Mouse (Mus musculus) splenic B cell, adult 2 months (primary cell): Measurements from ENCODE around the gene Kcnma1.

Source experiments
- DNase-seq: peaks from one replicate; pipeline ENCODE4 v3.0.0-alpha.2; 2011; ENCODE audit warnings: low read depth, low spot score
- H3K27me3 ChIP-seq: 2 replicates; pipeline ENCODE4 v1.6.1; 2012; ENCODE audit warnings: mild to moderate bottlenecking, low read length, moderate library complexity, mixed read lengths; ENCODE audit not compliant: control insufficient read depth, poor library complexity, insufficient read depth, severe bottlenecking
- H3K36me3 ChIP-seq: 2 replicates; pipeline ENCODE4 v1.6.1; 2012; ENCODE audit warnings: mild to moderate bottlenecking, low read length, moderate library complexity, mixed read lengths; ENCODE audit not compliant: control insufficient read depth, poor library complexity, insufficient read depth, severe bottlenecking

The Kcnma1 gene

GRCm38 (mm10) chr14:23531735-23532525 is 482.4 kb downstream of the Kcnma1 start:
- DNase-seq: no peak
- Histone ChIP-seq H3K27me3 (no peaks in the 10 kb centered on the region), H3K36me3 (no peaks in the 10 kb centered on the region)

DNA sequence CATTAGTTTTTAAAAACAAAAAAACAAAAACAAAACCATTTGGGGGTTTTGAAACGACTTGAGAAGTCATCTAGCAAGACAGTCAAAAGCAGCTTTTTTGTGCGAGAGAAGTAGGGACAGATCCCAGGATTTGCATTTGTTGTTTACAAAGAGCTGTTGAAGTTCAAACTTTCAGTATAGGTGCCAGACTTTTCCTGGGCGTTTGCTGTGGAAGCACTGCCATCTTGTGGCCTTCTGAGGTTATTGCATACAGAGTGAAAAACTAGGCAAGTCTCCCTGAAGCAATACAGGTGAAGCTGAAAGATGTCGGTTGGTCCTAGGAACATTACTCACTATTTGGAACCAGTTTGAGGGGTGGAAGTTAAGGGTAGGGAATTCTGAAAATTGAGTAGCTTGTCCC is 484.6 kb downstream of the Kcnma1 start:
- peak; percentile 20 for DNase-seq
- H3K27me3 ChIP-seq: no peaks in the 10 kb centered on the region
- H3K36me3 ChIP-seq: no peaks in the 10 kb centered on the region

GRCm38 (mm10) chr14:23529229-23529628 is 485.1 kb downstream of the Kcnma1 start:
- no peak for DNase-seq
- Histone ChIP-seq H3K27me3 (no peaks in the 10 kb centered on the region), H3K36me3 (no peaks in the 10 kb centered on the region)

DNA sequence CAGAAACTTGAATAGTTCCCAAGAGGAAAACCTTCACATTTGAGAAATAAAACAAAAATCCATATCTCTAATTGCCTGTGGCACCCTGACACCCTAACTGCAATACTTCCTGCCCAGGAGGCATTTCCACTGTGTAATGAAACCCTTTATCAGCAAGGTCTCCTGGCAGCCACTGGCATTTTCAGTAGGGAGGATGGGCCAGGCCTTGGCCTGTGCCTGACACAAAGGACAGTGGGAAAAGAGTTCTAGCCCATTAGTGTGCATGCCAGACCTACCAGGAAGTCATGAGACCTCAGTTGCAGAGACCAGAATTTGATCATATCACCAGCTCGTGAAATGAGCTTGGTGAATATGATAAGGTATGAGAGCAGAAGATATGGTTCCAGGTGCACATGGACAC is 488.4 kb downstream of the Kcnma1 start:
- no peaks in the 10 kb centered on the region for H3K36me3 ChIP-seq
- DNase-seq: no peak
- no peaks in the 10 kb centered on the region for H3K27me3 ChIP-seq

- no peaks in the 10 kb centered on the region for H3K27me3 ChIP-seq
- DNase-seq: no peak
- H3K36me3 ChIP-seq: no peaks in the 10 kb centered on the region
Observed at GRCm38 (mm10) chr14:23523825-23524491, 490.3 kb downstream of the Kcnma1 start.

DNA sequence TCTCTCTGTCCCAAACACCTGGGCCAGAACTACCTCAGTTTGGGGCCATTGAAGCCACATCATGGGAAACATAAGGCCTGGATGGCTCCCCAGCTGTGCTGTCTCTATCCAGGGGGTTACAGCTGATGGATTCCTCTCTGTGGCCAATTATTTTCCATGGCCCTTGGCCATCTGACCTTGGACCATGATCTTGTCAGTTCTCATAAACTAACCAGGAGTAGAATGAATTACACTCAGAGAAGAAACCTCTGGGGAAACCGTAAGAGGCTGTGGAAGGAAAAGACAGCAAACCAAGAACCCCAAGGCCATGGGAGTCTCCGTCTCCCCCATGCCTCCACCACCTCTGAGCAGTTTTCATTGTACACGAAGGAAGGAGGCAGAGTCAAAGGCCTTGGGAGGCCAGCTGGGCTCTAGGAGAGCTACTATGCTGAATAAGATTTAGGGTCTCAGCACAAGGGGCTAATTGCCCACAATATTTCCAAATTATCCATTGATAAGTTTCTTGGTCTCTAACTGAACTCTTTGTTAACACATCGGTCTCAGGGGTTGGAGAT is 491.6 kb downstream of the Kcnma1 start:
- Histone ChIP-seq H3K27me3 (no peaks in the 10 kb centered on the region), H3K36me3 (no peaks in the 10 kb centered on the region)
- DNase-seq: no peak

DNA sequence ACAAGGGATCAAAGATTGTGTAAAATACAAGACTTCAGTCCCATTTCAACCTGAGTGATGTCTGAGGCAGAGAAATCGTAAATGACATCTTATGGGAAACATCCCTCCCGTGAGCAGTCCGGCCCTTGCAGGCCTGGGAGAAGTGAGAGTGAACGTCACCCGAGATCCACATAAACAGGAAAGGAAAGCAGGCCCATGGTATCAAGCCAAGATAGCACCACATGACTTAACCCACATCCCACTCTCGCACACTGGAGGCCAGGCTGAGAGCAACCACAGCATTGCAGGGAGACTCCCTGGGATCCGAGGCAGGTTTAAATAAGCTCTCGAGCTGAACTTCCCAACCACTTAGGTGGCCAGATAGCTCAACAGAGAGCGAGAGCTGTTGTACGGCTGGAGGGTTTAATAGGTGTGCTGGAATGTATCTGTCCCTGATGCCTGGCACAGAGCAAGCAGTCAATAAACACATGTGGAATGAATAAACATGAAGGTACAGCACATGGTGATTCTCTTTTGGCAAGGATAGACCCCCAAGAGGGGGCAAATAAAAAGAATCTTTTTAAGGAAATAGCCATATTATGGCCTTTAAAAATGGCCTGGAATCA is 493.1 kb downstream of the Kcnma1 start:
- Histone ChIP-seq H3K27me3 (no peaks in the 10 kb centered on the region), H3K36me3 (no peaks in the 10 kb centered on the region)

DNA sequence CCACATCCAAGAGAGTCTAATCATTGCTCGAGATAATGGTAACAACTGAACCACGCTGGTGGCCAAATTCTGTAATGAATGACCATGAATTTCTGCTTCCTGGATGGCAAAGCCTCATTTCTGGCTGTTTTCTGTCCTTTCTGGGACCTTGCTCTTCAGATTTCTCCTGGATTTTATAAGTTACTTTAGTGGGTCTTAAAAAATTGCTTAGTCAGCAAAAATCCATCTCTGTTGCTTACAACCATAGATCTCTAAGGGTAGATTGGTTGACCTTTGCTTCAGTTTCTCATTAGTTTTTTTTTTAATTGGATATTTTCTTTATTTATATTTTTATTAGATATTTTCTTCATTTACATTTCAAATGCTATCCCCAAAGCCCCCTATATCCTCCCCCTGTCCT is 496.9 kb downstream of the Kcnma1 start:
- no peaks in the 10 kb centered on the region for H3K27me3 ChIP-seq
- H3K36me3 ChIP-seq: no peaks in the 10 kb centered on the region
- DNase-seq: no peak

More for the DNA sequence above, 493.1 kb downstream of the Kcnma1 start:
- DNase-seq: no peak

GRCm38 (mm10) chr14:23509792-23510191 is 504.5 kb downstream of the Kcnma1 start:
- no peak for DNase-seq
- no peaks in the 10 kb centered on the region for H3K36me3 ChIP-seq
- H3K27me3 ChIP-seq: no peaks in the 10 kb centered on the region

GRCm38 (mm10) chr14:23502236-23502790 is 512.0 kb downstream of the Kcnma1 start:
- no peak for DNase-seq
- Histone ChIP-seq H3K27me3 (no peaks in the 10 kb centered on the region), H3K36me3 (no peaks in the 10 kb centered on the region)

DNA sequence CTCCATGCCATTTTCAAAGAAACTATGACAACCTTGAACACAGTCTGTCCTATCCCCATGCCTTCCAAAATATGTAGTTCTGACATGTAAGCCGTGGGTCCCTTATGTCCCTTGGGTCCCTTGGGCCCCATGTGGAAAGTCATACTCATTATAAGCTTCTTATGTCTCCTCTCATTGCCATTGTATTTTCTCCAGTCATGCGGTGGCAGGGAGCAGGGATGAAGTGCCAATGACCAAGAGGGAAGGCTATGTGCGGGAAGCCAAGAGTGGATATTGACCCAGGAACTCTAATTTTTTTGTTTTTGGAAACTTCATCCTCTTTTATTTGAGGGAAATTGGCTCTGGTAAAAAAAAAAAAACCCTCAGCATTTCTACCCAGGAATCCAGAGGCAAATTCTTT is 517.5 kb downstream of the Kcnma1 start:
- Histone ChIP-seq H3K27me3 (no peaks in the 10 kb centered on the region), H3K36me3 (no peaks in the 10 kb centered on the region)
- no peak for DNase-seq

DNA sequence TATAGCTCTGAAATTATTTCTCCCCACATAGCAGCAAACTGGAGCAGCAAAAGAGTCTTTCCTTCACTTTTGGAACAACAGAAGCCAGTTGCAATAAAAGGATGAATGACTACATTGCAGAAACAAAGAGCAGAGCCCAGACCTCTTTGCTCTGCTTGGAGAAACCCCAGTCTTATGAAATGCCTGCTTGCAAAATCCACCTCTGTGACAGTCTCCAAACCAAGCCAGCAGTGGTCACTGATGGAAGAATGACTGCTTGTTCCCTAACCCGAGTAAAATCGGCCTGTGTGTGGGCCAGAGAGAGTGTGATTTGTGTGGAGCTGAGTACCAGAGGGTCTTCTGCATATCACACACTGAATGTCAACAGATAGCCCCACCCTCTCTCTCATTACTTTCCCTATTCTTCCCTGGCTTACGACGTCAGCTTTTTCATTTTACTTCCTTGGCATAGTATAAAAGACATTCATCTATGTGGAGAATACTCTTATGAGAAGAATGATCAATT is 518.0 kb downstream of the Kcnma1 start:
- DNase-seq: no peak
- Histone ChIP-seq H3K36me3 (no peaks in the 10 kb centered on the region), H3K27me3 (no peaks in the 10 kb centered on the region)

GRCm38 (mm10) chr14:23494496-23494800 is 519.8 kb downstream of the Kcnma1 start:
- no peaks in the 10 kb centered on the region for H3K36me3 ChIP-seq
- no peak for DNase-seq

DNA sequence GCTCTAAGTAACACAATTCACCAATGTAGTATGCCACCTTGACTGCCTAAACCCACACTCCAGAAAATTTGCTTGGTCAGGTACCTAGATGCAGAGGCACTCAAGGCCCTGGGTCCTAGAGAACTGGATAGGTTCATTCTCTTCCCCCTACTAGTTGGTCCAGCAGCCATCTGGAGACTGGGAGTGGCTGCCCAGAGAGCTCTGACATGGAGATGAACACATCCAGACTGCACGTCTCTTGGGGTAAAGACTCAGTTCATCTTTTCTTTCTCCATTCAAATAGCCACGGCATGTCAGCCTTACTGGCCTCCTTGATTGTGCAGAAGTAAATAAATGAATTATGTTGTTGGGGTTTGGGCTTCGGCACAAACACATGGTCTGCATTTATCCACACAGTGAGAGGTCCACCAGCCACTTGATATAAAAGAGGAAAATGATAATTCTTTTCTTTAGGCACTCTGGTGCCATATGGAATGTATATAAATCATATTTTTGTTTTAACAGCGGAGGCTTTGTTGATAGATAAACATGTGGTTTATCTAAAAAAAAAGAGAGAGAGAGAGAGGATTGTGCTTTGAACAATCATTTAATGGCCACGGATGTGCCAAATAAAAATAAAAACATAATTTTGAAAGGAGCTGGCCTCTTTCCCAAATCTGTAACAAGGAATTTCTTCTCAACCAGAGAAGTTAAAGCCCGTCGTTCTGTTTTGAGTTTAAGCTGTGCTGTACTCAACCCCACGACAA is 520.4 kb downstream of the Kcnma1 start:
- DNase-seq: no peak
- no peaks in the 10 kb centered on the region for H3K27me3 ChIP-seq
- H3K36me3 ChIP-seq: no peaks in the 10 kb centered on the region

More at GRCm38 (mm10) chr14:23494496-23494800, 519.8 kb downstream of the Kcnma1 start:
- H3K27me3 ChIP-seq: no peaks in the 10 kb centered on the region
